Mouse (Mus musculus): ENCODE results near the gene Ppm1e. TPM values are rescaled to one million over a fixed set of nuclear protein-coding genes. Genes with fewer than 3 reads are reported as not detected.

The Ppm1e gene
- polyA plus RNA-seq, 1 experiment from 2014 or later: 24.1 TPM

DNA sequence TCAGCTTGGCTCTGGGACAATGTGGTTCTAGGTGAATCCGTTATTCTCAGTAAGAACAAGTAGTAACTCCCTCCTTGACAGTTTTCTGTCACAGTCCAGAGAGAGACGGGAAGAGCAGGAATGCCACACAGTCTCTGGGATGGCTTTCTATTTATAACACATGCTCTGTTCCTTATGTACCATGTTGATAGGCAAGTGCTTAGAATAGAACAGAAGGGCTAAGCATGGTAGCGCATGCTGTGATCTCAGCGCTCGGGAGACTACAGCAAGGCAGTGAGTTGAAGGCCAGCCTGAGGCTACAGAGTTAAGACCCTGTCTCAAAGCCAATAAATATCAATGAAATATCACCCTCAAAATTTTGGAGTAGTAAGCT lies 111.3 kb downstream of the Ppm1e start:
- Histone ChIP-seq H3K9ac (ENCODE audit: low read depth, low read length) (no peak overlapping the region), H3K27ac (ENCODE audit: low read length) (no peak overlapping the region)

DNA sequence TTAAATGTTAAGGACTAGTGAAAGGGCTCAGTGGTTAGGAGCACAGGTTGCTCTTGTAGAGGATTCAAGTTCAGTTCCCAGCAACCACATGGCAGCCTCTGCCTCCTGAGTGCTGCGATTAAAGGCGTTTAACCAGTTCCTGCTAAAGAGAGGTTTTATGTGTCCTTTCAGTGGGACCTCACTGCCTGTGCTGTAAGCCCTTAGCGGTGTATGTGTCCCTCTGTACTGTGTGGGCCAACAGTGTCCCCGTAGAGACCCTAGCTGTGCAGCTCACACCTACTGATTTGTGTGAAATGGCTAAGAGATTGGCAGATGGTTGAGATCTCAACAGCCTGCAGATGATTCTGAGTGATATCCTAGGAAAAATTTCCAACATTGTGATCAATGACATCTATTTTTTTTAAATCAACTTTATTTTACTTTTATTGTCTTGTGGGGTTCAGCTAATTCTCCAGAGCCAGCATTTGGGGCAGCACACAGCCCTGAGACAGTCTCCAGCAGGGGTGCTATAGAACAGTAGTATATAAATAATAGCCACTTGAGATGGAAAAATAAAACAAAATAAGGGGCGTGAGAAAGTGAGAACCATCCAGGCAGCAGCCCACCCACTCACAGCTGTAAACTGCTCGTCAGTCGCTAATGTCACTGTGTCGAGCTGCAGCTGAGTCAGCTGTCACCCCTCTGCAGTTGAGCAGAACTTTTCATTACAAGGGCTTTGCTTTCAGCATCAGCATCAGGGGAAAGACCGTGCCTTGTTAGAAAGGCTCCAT lies 111.9 kb downstream of the Ppm1e start:
- no peaks in the 10 kb centered on the region for H3K27me3 ChIP-seq (ENCODE audit: control insufficient read depth, insufficient read depth, low read depth, low read length)
- H3K36me3 ChIP-seq (ENCODE audit: control insufficient read depth, insufficient read depth, low read length): no peaks in the 10 kb centered on the region
- WGBS: 64% methylated on average over 9 of the region's 9 CpGs
- H3K27ac ChIP-seq (ENCODE audit: low read length): no peak overlapping the region
- H3K4me1 ChIP-seq (ENCODE audit: control insufficient read depth, insufficient read depth, low read length): peaks cover 2% of the 10 kb centered on the region; the same call in 1 of the 2 replicates
- H3K4me3 ChIP-seq (ENCODE audit: low read depth, low read length): no peak overlapping the region
- H3K9ac ChIP-seq (ENCODE audit: low read depth, low read length): no peak overlapping the region
- H3K4me2 ChIP-seq (ENCODE audit: low read length): no peak overlapping the region
- H3K9me3 ChIP-seq (replicated peaks; ENCODE audit: control insufficient read depth, low read length, poor library complexity, severe bottlenecking): no peaks in the 10 kb centered on the region
- no peak for ATAC-seq

More for the DNA sequence above, 111.3 kb downstream of the Ppm1e start:
- ATAC-seq: no peak
- peaks cover 2% of the 10 kb centered on the region; the same call in 1 of the 2 replicates for H3K4me1 ChIP-seq (ENCODE audit: control insufficient read depth, insufficient read depth, low read length)
- no peaks in the 10 kb centered on the region for H3K27me3 ChIP-seq (ENCODE audit: control insufficient read depth, insufficient read depth, low read depth, low read length)
- no peaks in the 10 kb centered on the region for H3K9me3 ChIP-seq (replicated peaks; ENCODE audit: control insufficient read depth, low read length, poor library complexity, severe bottlenecking)
- H3K36me3 ChIP-seq (ENCODE audit: control insufficient read depth, insufficient read depth, low read length): no peaks in the 10 kb centered on the region
- H3K4me2 ChIP-seq (ENCODE audit: low read length): no peak overlapping the region
- H3K4me3 ChIP-seq (ENCODE audit: low read depth, low read length): no peak overlapping the region
- WGBS: 63% methylated on average over 5 of the region's 5 CpGs

DNA sequence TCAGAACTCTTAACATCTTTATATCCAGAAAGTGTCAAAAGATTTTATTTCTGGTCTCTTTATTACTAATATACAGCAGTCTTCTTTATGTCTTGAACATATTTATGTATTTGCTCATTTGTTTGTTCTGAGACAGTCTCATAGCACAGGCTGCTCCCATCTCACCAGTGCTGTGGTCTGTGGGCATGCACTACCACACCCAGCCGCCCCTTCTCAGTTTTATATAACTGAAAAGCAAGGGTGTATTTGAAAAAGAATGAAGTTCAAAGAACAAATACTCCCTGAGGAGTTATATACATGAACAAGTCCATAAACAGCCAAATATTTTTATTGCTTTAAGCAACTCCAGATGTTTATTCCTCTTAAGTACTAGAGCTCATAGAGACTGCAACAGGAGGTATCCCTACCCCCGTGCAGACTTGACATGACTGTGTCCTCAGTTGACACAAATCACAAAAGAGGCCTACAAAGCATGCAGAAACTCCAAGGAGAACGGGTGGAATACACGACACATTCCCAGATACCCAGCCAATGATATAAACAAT lies 112.6 kb downstream of the Ppm1e start:
- no peak for ATAC-seq
- WGBS: 81% methylated on average over 4 of the region's 4 CpGs
- H3K4me2 ChIP-seq (ENCODE audit: low read length): no peak overlapping the region
- H3K4me1 ChIP-seq (ENCODE audit: control insufficient read depth, insufficient read depth, low read length): peaks cover 2% of the 10 kb centered on the region; the same call in 1 of the 2 replicates
- H3K27ac ChIP-seq (ENCODE audit: low read length): no peak overlapping the region
- no peaks in the 10 kb centered on the region; the same call in 1 of the 2 replicates for H3K36me3 ChIP-seq (ENCODE audit: control insufficient read depth, insufficient read depth, low read length)
- H3K9me3 ChIP-seq (replicated peaks; ENCODE audit: control insufficient read depth, low read length, poor library complexity, severe bottlenecking): no peaks in the 10 kb centered on the region
- H3K27me3 ChIP-seq (ENCODE audit: control insufficient read depth, insufficient read depth, low read depth, low read length): no peaks in the 10 kb centered on the region
- H3K4me3 ChIP-seq (ENCODE audit: low read depth, low read length): no peak overlapping the region
- H3K9ac ChIP-seq (ENCODE audit: low read depth, low read length): no peak overlapping the region

DNA sequence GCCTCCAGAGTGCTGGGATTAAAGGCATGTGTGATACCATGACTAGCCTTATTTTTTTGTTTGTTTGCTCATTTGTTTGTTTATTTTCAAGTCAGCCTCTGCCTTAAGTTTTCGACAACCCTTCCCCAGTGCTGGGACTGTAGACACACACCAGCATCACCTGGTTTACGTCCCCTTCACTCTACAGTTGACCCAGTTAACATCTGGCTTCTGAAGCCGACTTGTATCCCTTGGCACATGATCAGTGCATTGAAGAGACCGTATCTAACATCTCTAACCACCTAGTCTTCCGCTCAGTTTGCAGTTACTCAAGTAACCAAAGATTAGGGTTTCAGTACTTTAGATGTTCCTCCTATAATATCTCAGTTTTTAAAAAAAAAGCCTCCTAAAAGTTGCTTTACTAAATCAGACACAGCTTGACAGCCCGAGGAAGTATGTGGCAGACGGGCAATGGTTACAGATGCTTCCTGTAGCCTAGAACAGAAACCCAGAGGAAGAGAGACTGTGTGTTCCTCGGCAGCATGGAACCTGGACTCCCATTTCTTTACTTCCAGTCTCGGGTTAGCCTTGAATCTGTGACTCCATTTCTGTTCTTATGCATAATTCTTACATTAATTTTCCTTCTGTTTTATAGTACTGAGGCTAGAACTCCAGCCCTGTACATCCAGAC lies 113.5 kb downstream of the Ppm1e start:
- Histone ChIP-seq H3K9ac (ENCODE audit: low read depth, low read length) (no peak overlapping the region), H3K4me1 (ENCODE audit: control insufficient read depth, insufficient read depth, low read length) (peaks cover 2% of the 10 kb centered on the region; the same call in 1 of the 2 replicates), H3K4me2 (ENCODE audit: low read length) (no peak overlapping the region), H3K9me3 (replicated peaks; ENCODE audit: control insufficient read depth, low read length, poor library complexity, severe bottlenecking) (no peaks in the 10 kb centered on the region), H3K36me3 (ENCODE audit: control insufficient read depth, insufficient read depth, low read length) (no peaks in the 10 kb centered on the region; the same call in 1 of the 2 replicates), H3K27ac (ENCODE audit: low read length) (no peak overlapping the region), H3K4me3 (ENCODE audit: low read depth, low read length) (no peak overlapping the region), H3K27me3 (ENCODE audit: control insufficient read depth, insufficient read depth, low read depth, low read length) (no peaks in the 10 kb centered on the region)
- ATAC-seq: no peak
- WGBS: 89% methylated on average over 9 of the region's 9 CpGs

DNA sequence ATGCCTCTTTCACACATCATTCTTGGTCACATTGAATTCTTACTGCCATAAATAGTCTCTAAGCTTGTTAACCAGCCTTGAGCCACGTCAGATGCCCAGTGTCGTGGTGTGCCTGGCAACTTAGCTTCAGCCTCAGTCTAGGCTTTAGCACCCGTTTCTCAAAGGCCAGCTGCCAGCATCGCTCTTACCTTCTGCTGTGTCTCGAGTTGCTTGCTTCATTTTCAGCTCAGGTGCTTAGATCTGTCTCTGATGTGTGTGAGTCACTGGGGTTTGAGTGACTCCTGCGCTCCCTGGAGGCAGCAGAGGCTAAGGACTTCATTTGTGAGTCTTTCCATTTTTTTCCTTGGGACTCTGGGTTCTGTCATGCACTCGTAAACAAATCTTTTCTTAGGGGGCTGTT lies 117.6 kb downstream of the Ppm1e start:
- 80% methylated on average over 7 of the region's 7 CpGs for WGBS
- Histone ChIP-seq H3K4me1 (ENCODE audit: control insufficient read depth, insufficient read depth, low read length) (no peaks in the 10 kb centered on the region), H3K4me3 (ENCODE audit: low read depth, low read length) (no peak overlapping the region)

DNA sequence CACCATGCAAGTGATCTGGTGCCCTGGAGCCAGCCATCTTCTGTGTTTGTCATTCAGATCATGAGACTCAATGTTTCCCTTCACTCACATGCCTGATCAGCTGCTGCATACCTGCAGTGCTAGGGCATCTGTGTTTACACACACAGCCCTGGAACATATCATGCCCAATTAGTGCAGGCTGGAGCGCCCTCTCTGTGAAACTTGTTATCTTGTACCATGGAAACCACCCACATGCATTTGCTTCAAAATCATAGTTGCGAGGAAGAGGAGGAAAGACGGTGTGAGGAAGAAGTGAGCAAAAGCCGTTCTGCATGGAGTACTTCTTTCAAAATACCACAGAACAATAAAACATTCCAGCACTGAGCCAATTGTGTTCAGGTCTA lies 118.0 kb downstream of the Ppm1e start:
- Histone ChIP-seq H3K9me3 (replicated peaks; ENCODE audit: control insufficient read depth, low read length, poor library complexity, severe bottlenecking) (no peaks in the 10 kb centered on the region), H3K9ac (ENCODE audit: low read depth, low read length) (no peak overlapping the region), H3K36me3 (ENCODE audit: control insufficient read depth, insufficient read depth, low read length) (no peaks in the 10 kb centered on the region; the same call in 1 of the 2 replicates), H3K27me3 (ENCODE audit: control insufficient read depth, insufficient read depth, low read depth, low read length) (no peaks in the 10 kb centered on the region), H3K4me2 (ENCODE audit: low read length) (no peak overlapping the region), H3K4me3 (ENCODE audit: low read depth, low read length) (no peak overlapping the region), H3K27ac (ENCODE audit: low read length) (no peak overlapping the region), H3K4me1 (ENCODE audit: control insufficient read depth, insufficient read depth, low read length) (no peaks in the 10 kb centered on the region)
- 78% methylated on average over 4 of the region's 4 CpGs for WGBS
- no peak for ATAC-seq

More for the DNA sequence above, 117.6 kb downstream of the Ppm1e start:
- ATAC-seq: no peak
- Histone ChIP-seq H3K36me3 (ENCODE audit: control insufficient read depth, insufficient read depth, low read length) (no peaks in the 10 kb centered on the region; the same call in 1 of the 2 replicates), H3K4me2 (ENCODE audit: low read length) (no peak overlapping the region), H3K27me3 (ENCODE audit: control insufficient read depth, insufficient read depth, low read depth, low read length) (no peaks in the 10 kb centered on the region), H3K9me3 (replicated peaks; ENCODE audit: control insufficient read depth, low read length, poor library complexity, severe bottlenecking) (no peaks in the 10 kb centered on the region), H3K27ac (ENCODE audit: low read length) (no peak overlapping the region), H3K9ac (ENCODE audit: low read depth, low read length) (no peak overlapping the region)

DNA sequence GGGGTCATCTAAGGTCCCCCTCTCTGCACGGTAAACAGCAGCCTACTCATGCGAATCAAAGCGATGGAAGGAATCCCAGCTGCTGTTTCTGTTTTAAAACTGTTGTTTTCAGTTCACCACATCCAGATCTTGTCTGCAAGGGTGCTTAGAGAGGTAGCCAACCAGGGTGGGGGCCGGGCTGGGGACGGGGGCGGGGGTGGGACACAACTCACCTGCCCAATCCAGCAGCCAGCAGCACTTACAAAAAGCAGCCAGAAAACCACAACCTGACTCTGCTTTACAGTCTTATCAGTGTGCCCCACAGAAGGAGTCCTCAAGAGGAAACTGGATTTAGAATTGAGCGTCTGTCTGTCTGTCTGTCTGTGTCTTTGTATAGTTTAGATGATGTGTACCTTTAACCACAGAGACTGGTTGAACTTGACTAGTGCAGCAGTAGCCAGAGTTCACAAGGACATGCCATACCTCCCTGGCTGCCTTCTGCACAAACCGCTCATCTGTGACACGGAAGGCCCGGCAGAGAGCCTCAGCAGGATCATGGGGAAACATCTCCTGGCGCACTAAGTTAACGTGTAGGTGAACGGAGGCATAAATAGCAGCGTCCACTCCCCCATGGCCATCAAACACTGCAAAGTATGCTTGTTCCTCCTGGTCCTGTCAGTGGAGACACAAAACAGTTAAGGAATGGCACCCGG lies 118.5 kb downstream of the Ppm1e start:
- ATAC-seq: no peak
- no peaks in the 10 kb centered on the region for H3K9me3 ChIP-seq (replicated peaks; ENCODE audit: control insufficient read depth, low read length, poor library complexity, severe bottlenecking)
- no peak overlapping the region for H3K9ac ChIP-seq (ENCODE audit: low read depth, low read length)
- H3K27me3 ChIP-seq (ENCODE audit: control insufficient read depth, insufficient read depth, low read depth, low read length): no peaks in the 10 kb centered on the region
- no peak overlapping the region for H3K27ac ChIP-seq (ENCODE audit: low read length)
- no peak overlapping the region for H3K4me2 ChIP-seq (ENCODE audit: low read length)
- 80% methylated on average over 15 of the region's 15 CpGs for WGBS
- no peak overlapping the region for H3K4me3 ChIP-seq (ENCODE audit: low read depth, low read length)
- no peaks in the 10 kb centered on the region; the same call in 1 of the 2 replicates for H3K36me3 ChIP-seq (ENCODE audit: control insufficient read depth, insufficient read depth, low read length)
- H3K4me1 ChIP-seq (ENCODE audit: control insufficient read depth, insufficient read depth, low read length): no peaks in the 10 kb centered on the region

DNA sequence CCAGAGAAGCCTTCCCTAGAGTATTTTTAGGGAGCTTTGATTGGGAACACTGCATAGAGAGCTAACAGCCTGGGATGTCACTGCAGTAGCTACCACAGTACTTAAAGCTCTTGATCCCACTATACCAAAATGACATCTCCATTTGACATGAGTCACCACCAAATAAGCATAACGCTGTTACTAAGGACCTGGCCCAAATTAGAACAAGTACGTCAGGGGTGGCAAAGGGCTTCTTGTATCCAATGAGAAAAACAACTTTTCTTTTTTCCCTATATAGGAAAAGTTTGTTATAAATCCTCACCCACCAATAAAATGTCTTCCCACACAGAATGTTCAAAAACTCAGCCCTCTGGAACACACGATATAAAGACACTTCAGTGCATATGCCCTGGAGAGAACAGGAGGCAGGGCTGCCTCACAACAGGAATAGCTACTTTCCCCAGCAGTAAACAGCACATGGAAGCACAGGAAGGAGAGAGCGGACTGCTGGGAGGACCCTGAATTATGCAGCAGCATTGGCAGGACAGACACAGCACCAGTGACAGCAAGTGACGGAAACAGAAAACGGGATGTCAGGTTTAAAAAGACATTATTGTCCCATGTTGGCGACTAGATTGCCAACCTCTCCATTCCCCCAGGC lies 119.8 kb downstream of the Ppm1e start:
- Histone ChIP-seq H3K36me3 (ENCODE audit: control insufficient read depth, insufficient read depth, low read length) (no peaks in the 10 kb centered on the region; the same call in 1 of the 2 replicates), H3K4me2 (ENCODE audit: low read length) (no peak overlapping the region), H3K9ac (ENCODE audit: low read depth, low read length) (no peak overlapping the region), H3K27me3 (ENCODE audit: control insufficient read depth, insufficient read depth, low read depth, low read length) (no peaks in the 10 kb centered on the region), H3K9me3 (replicated peaks; ENCODE audit: control insufficient read depth, low read length, poor library complexity, severe bottlenecking) (no peaks in the 10 kb centered on the region), H3K4me3 (ENCODE audit: low read depth, low read length) (no peak overlapping the region), H3K27ac (ENCODE audit: low read length) (no peak overlapping the region), H3K4me1 (ENCODE audit: control insufficient read depth, insufficient read depth, low read length) (no peaks in the 10 kb centered on the region)
- no peak for ATAC-seq
- 79% methylated on average over 7 of the region's 7 CpGs for WGBS
